Mouse (Mus musculus) C2C12 (cell line): Measurements from ENCODE around the gene Gpat2. TPM values are rescaled to one million over a fixed set of nuclear protein-coding genes. Genes with fewer than 3 reads are reported as not detected.

Experiments
- H3K27me3 ChIP-seq: one replicate; pipeline ENCODE4 v1.6.1; 2011; ENCODE audit not compliant: control insufficient read depth, insufficient read depth, insufficient read length
- H3K36me3 ChIP-seq: one replicate; pipeline ENCODE4 v1.6.1; 2011; ENCODE audit not compliant: control insufficient read depth, insufficient read depth
- H3K4me3 ChIP-seq: one replicate; pipeline ENCODE4 v1.5.1; 2011; ENCODE audit warnings: mild to moderate bottlenecking, control low read depth; ENCODE audit not compliant: poor library complexity, insufficient read depth, severe bottlenecking
- H3K79me2 ChIP-seq: one replicate; pipeline ENCODE4 v1.6.1; 2011; ENCODE audit not compliant: control insufficient read depth, insufficient read depth
- H3K79me3 ChIP-seq: one replicate; pipeline ENCODE4 v1.6.1; 2011; ENCODE audit warnings: low read depth, control low read depth
- H3ac ChIP-seq: one replicate; pipeline ENCODE3; 2011; ENCODE audit warnings: low read depth; ENCODE audit not compliant: control insufficient read depth, insufficient read length
- CEBPB ChIP-seq: IDR thresholded peaks from one replicate; pipeline ENCODE4 v1.6.1; 2011; ENCODE audit warnings: low read depth, mild to moderate bottlenecking, control low read depth, moderate library complexity
- CTCF ChIP-seq: IDR thresholded peaks from one replicate; pipeline ENCODE4 v1.5.1; 2011; ENCODE audit not compliant: control insufficient read depth, insufficient read depth, insufficient read length
- FOSL1 ChIP-seq: IDR thresholded peaks from one replicate; pipeline ENCODE4 v1.8.0; 2011; ENCODE audit warnings: mild to moderate bottlenecking, low read length; ENCODE audit not compliant: poor library complexity, insufficient read depth, severe bottlenecking
- MAX ChIP-seq: IDR thresholded peaks from one replicate; pipeline ENCODE4 v1.6.1; 2011; ENCODE audit warnings: mild to moderate bottlenecking, control low read depth
- MYOD1 ChIP-seq: IDR thresholded peaks from one replicate; pipeline ENCODE4 v1.6.1; 2011; ENCODE audit warnings: low read depth; ENCODE audit not compliant: control insufficient read depth, insufficient read length
- MYOG ChIP-seq: IDR thresholded peaks from one replicate; pipeline ENCODE4 v1.6.1; 2011; ENCODE audit not compliant: control insufficient read depth, insufficient read length; ENCODE audit errors: extremely low read depth
- USF1 ChIP-seq: IDR thresholded peaks from one replicate; pipeline ENCODE4 v1.6.1; 2011; ENCODE audit warnings: low read depth, mild to moderate bottlenecking, control low read depth, moderate library complexity
- long read RNA-seq, 2 experiments: library from polyadenylated mRNA; unstranded; transcript quantifications; one replicate each; pipeline ENCODE4 v2.0.0; 2019 to 2020
- polyA plus RNA-seq: library from polyadenylated mRNA; unstranded; fragments of >200 nt; fragmentation: generic; extraction: Trizol; gene quantifications from one replicate; pipeline ENCODE4 v1.2.1, GENCODE M21; 2012; ENCODE audit warnings: missing spikeins

The Gpat2 gene
- polyA plus RNA-seq, result 0.02 TPM
- long read RNA-seq, experiment 1, result 0 reads
- long read RNA-seq, experiment 2, result 0 reads

GRCm38 (mm10) chr2:127424977-127425376 lies at the start of gene Gpat2:
Gpat2 (plus strand) TSS chr2:127425199.
- no peaks in the 10 kb centered on the region for H3K79me2 ChIP-seq
- H3K27me3 ChIP-seq, result peaks cover 49% of the 10 kb centered on the region
- H3K4me3 ChIP-seq, result no peak within 1 kb of the TSS
- H3K79me3 ChIP-seq, result no peaks in the 10 kb centered on the region
- TF ChIP-seq CEBPB, result no peak
- no peak for TF ChIP-seq CTCF
- no peak for TF ChIP-seq FOSL1
- no peak for TF ChIP-seq MAX
- TF ChIP-seq MYOG, result no peak
- TF ChIP-seq USF1, result no peak
- no peak for TF ChIP-seq MYOD1
- no peak within 1 kb of the TSS for H3ac ChIP-seq
- no peaks in the 10 kb centered on the region for H3K36me3 ChIP-seq

DNA sequence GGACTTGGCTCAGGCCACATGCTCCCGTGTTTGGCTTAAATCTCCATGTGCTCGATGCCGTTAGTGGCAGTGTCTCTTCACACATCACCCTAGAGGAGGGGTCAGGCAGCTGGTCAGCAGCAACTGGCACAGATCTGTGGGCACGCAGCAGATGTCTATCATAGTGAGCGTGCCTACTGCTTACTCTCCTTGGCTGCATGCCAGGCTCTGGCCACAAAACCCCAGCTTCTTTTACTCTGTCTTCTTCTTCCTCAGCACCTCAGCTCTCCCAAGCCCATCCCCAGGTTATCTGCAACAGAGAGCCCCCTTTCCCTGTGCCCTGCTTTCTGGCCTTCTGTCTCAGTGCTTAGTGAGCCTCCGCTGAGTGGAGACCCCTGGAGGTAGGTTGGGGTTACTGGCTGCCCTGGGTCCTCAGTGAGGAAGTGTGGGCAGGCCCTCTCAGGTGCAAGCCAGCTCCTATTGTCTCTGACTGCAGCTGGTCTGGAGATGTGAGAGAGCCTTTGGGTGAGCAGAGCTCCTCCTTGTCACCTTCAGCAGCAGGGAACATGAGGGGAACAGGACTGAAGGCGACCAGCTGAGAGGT lies 49.1 kb upstream of the Gpat2 start:
- no peaks in the 10 kb centered on the region for H3K36me3 ChIP-seq
- TF ChIP-seq CEBPB (no peak), MYOG (no peak), MYOD1 (no peak), CTCF (no peak), FOSL1 (no peak), USF1 (no peak), MAX (no peak)
- no peak overlapping the region for H3ac ChIP-seq
- H3K79me2 ChIP-seq, result no peaks in the 10 kb centered on the region
- H3K27me3 ChIP-seq, result peaks cover 35% of the 10 kb centered on the region
- H3K4me3 ChIP-seq, result no peak overlapping the region
- no peaks in the 10 kb centered on the region for H3K79me3 ChIP-seq

DNA sequence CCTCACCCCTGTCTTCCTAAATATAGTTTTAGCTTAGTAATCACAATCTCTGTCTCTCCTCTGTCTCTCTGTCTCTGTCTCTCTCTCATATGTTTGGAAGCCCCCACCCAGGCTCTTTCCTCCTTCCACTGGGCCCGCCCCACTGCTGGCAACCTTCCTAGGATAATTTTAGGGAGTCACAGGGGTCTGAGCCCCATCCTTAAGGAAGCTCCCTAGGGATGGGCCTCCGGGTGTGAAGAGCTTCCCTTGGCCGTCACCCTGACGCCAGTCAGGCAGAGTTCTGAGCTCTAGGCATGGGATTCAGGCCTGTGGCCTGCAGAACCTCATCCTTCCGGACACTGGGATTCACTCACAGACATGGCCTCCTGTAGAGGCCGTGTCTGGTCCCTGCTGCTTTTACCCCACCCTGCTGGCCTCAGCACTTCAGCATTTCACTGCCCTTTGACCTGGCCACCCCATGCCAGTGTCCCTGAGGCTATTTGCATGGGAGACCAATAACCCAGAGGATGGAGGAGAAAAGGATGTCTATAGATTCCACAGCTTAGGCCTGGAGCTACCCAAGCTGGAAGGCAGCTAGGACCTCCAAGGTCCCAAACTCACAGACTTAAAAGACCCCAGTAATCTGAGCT lies 48.5 kb upstream of the Gpat2 start:
- H3ac ChIP-seq, result no peak overlapping the region
- no peaks in the 10 kb centered on the region for H3K79me2 ChIP-seq
- H3K36me3 ChIP-seq, result no peaks in the 10 kb centered on the region
- no peaks in the 10 kb centered on the region for H3K79me3 ChIP-seq
- TF ChIP-seq CTCF (no peak), USF1 (no peak), FOSL1 (no peak), MAX (no peak), MYOG (no peak), CEBPB (no peak), MYOD1 (no peak)
- H3K4me3 ChIP-seq, result no peak overlapping the region
- H3K27me3 ChIP-seq, result peaks cover 32% of the 10 kb centered on the region

DNA sequence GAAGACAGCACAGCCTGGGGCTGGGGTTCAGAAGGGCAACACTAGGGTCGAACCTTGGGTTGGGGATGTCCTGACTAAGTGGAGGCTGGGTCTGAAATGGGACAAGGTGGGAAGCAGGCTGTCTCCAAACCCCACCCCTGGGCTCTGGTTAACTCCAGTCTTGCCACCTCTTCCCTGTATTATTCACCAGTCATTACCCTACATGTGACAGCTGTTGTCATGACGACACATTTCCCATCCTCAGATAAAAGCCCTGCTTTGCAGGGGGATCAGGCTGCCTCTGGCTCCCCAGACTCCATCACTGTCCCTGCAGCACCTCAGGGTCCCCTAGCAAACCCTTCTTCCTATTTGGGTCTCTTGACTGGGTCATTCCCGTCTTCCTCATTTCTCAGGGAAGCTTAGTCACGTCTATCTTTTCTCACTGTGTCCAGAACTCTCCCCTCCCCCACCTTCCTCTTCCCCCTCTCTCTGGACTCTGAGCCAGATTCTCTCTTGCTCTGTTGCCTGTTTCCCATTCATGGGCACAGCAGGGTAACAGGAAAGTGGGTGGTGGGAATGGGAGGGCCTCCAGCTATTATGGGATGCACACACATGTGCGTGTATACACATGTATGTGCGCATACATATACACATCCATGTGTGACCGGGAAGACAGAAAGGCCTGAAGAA lies 46.9 kb upstream of the Gpat2 start:
- no peaks in the 10 kb centered on the region for H3K79me3 ChIP-seq
- H3ac ChIP-seq, result no peak overlapping the region
- H3K27me3 ChIP-seq, result peaks cover 29% of the 10 kb centered on the region
- H3K79me2 ChIP-seq, result no peaks in the 10 kb centered on the region
- no peak overlapping the region for H3K4me3 ChIP-seq
- H3K36me3 ChIP-seq, result no peaks in the 10 kb centered on the region
- TF ChIP-seq MYOG (no peak), MAX (no peak), MYOD1 (no peak), CTCF (no peak), USF1 (no peak), FOSL1 (no peak), CEBPB (no peak)

- Histone ChIP-seq H3K36me3 (no peaks in the 10 kb centered on the region), H3K79me3 (no peaks in the 10 kb centered on the region), H3K27me3 (peaks cover 25% of the 10 kb centered on the region), H3ac (no peak overlapping the region), H3K79me2 (no peaks in the 10 kb centered on the region), H3K4me3 (no peak overlapping the region)
- TF ChIP-seq USF1, result no peak
- TF ChIP-seq MYOD1, result no peak
- TF ChIP-seq CTCF, result no peak
- TF ChIP-seq MYOG, result no peak
- TF ChIP-seq CEBPB, result no peak
- TF ChIP-seq MAX, result no peak
- TF ChIP-seq FOSL1, result no peak
Observed at GRCm38 (mm10) chr2:127378611-127378990, 46.4 kb upstream of the Gpat2 start.
